Mouse (Mus musculus) left cerebral cortex, adult 2 months (tissue): ENCODE data around the gene Tmcc1. TPM values are rescaled to one million over a fixed set of nuclear protein-coding genes. Genes with fewer than 3 reads are reported as not detected.

Experiments used
- DNase-seq, 2 experiments: peaks; one replicate each; pipeline ENCODE4 v3.0.0; 2021 to 2022; ENCODE audit warnings: low spot score in 2 of 2, mixed read lengths in 1 of 2; ENCODE audit errors: extremely low spot score in 1 of 2
- H3K27ac ChIP-seq: fragments of 200-600 bp; 2 replicates; pipeline ENCODE4 v1.8.1; 2022
- H3K4me3 ChIP-seq: fragments of 200-600 bp; 2 replicates; pipeline ENCODE4 v1.8.1; 2022
- CTCF ChIP-seq: fragments of 200-600 bp; IDR thresholded peaks from 2 replicates; pipeline ENCODE4 v1.8.1; 2022; ENCODE audit warnings: antibody characterized with exemption, mild to moderate bottlenecking, moderate library complexity
- intact Hi-C: fragments of 180-260 bp; cut with DNase I; formaldehyde crosslinking; loops from one replicate; pipeline ENCODE4 v1.15.1; 2025
- total RNA-seq, 2 experiments: library from RNA; stranded (reverse); gene quantifications; 2 replicates each; pipeline ENCODE4 v1.2.3; 2021

Gene Tmcc1
- total RNA-seq, 2 experiments from 2014 or later: 72.8 to 76.7 TPM

GRCm38 (mm10) chr6:115973881-115974662 lies 219.2 kb downstream of the Tmcc1 start:
- Histone ChIP-seq H3K27ac (no peak overlapping the region), H3K4me3 (no peak overlapping the region)
- intact Hi-C loops: no loop called here
- DNase-seq: no peak
- TF ChIP-seq CTCF: no peak

- DNase-seq: no peak
- Histone ChIP-seq H3K4me3 (no peak overlapping the region), H3K27ac (no peak overlapping the region)
- TF ChIP-seq CTCF: no peak
- intact Hi-C loops: no loop called here
Measured at GRCm38 (mm10) chr6:115973139-115973875, 220.0 kb downstream of the Tmcc1 start.

GRCm38 (mm10) chr6:115972083-115972764 lies 221.1 kb downstream of the Tmcc1 start:
- no peak for DNase-seq
- intact Hi-C loops: no loop called here

DNA sequence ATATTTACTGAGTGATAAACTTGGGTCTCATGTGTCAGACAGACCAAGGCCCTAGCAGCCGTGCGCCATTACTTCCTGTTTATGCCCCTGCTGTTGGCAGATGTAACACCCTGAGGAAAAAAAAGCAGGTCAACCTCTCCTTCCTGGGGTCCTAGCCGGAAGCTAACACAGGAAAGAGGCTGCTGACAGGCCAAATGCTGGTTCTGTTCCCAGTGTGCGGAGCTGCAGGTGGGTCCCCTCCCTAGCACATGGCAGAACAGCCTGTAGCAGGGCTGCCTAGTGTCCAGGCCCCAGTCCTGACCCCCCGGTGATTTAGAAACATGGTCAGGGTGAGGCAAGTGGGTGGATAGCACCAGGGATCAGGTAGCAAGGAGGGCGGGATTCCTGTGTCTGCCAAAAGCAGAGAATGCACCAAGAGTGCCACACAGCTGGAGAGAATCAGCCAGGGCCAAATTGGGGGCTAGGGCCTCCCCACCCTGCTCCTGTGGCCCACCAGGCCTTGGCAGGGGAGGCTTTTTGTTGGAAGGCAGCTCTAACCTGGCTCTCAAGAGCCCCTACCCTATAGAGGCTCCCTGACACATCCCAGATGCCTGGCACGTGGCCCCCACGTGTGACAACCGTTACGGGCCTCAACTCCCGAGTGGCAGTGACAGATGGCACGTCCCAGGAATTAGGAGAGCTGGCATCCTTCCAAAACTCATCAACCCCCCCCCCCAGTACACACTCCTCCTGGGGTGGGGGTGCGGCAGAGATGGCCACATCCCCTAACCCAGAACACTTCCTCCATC lies 221.8 kb downstream of the Tmcc1 start:
- no peak for DNase-seq
- Histone ChIP-seq H3K4me3 (no peak overlapping the region), H3K27ac (peak overlapping the region; percentile 16; the same call in 1 of the 2 replicates)
- TF ChIP-seq CTCF: no peak
- intact Hi-C loops: no loop called here

More at GRCm38 (mm10) chr6:115972083-115972764, 221.1 kb downstream of the Tmcc1 start:
- H3K4me3 ChIP-seq: no peak overlapping the region
- peak overlapping the region; percentile 16; the same call in 1 of the 2 replicates for H3K27ac ChIP-seq
- no peak for TF ChIP-seq CTCF

DNA sequence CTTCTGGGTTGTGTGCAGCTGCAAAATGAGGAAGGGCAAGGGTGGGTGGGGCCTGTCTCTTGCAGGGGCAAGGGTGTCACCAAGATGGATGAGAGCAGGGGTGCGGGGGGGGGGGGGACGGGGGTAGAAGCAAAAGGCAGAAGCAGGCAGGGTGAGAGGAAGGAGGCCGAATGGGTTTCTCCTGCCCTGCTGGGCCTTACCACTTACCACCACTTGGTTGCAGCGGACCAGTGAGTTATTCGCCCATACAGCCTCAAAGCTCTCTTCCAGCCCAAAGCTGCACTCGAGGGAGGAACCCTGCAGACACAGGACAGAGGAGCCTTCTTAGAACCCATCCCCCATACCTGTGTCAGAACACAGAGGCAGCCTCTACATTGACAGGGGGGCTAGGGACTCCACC lies 223.3 kb downstream of the Tmcc1 start:
- no peak for TF ChIP-seq CTCF
- intact Hi-C loops: no loop called here
- no peak for DNase-seq
- no peak overlapping the region for H3K27ac ChIP-seq
- H3K4me3 ChIP-seq: no peak overlapping the region

- no peak overlapping the region for H3K27ac ChIP-seq
Measured at GRCm38 (mm10) chr6:115969103-115969502, 224.2 kb downstream of the Tmcc1 start.

DNA sequence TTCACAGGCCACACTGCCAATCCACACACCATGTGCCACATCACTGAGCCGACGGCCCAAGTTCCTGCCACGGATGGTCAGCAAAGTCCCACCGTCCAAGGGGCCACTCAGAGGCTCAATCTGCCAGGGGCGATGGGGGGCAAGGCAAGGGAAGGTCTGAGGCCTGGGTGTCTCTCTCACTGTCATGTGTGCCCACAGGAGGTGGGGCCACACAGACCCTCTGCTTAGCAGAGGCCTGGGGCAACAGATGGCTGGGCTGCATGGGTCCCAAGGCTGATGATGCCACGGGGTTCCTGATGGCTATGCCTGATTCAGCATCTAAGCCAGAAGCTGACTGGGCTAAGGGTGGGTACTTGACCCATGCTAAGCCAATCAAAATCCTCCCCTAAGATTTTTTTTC lies 224.6 kb downstream of the Tmcc1 start:
- Histone ChIP-seq H3K27ac (no peak overlapping the region), H3K4me3 (no peak overlapping the region)
- intact Hi-C loops: no loop called here
- no peak for TF ChIP-seq CTCF
- DNase-seq: no peak

More at GRCm38 (mm10) chr6:115969103-115969502, 224.2 kb downstream of the Tmcc1 start:
- DNase-seq: no peak
- no peak for TF ChIP-seq CTCF
- no peak overlapping the region for H3K4me3 ChIP-seq
- intact Hi-C loops: no loop called here

Other genes starting within 250 kb of the Tmcc1 start
- gene H1foo, start 248.5 kb downstream of the Tmcc1 start, total RNA-seq: not detected
- gene Plxnd1, start 198.5 kb downstream of the Tmcc1 start, total RNA-seq: 100 to 1,000 TPM; 127 to 131 TPM
- gene Washc2, start 14.6 kb upstream of the Tmcc1 start, total RNA-seq: 10 to 100 TPM; 93.0 to 95.4 TPM
- gene Zfand4, start 70.7 kb upstream of the Tmcc1 start, total RNA-seq: 10 to 100 TPM in 1 of 2 experiments, 1 to 10 TPM in 1; 7.3 to 12.3 TPM
- 10 to 100 TPM; 45.5 to 49.5 TPM for gene March8, start 144.5 kb upstream of the Tmcc1 start, total RNA-seq